Mouse (Mus musculus): ENCODE results near the gene Sltm. TPM values are rescaled to one million over a fixed set of nuclear protein-coding genes. Genes with fewer than 3 reads are reported as not detected.

The Sltm gene
- polyA plus RNA-seq (2015; fragmentation: Nextera tagmentation; extraction: Ambion mirVana), result 29.2 and 32.8 TPM in 2 replicates

- Histone ChIP-seq H3K4me1 (peaks cover 31% of the 10 kb centered on the region), H3K27me3 (replicated peaks) (no peaks in the 10 kb centered on the region), H3K9ac (peak within 1 kb of the TSS; percentile 96), H3K27ac (replicated peaks) (peak within 1 kb of the TSS; percentile 99), H3K4me3 (peak within 1 kb of the TSS; percentile 93), H3K36me3 (peaks cover 7% of the 10 kb centered on the region; the same call in 1 of the 2 replicates), H3K9me3 (no peaks in the 10 kb centered on the region), H3K4me2 (peak within 1 kb of the TSS; percentile 95)
- under 1% methylated on average over 65 of the region's 75 CpGs for WGBS
- peak; percentile 94 for ATAC-seq (ENCODE audit: extremely low read depth, insufficient number of reproducible peaks, low FRiP score, low TSS enrichment)
Observed at GRCm38 (mm10) chr9:70542305-70543041, at the start of gene Sltm. Sltm (plus strand) TSS chr9:70542754.

GRCm38 (mm10) chr9:70493038-70493437 is 49.5 kb upstream of the Sltm start:
- Histone ChIP-seq H3K4me3 (no peak overlapping the region), H3K4me2 (no peak overlapping the region), H3K4me1 (peaks cover 36% of the 10 kb centered on the region), H3K9me3 (no peaks in the 10 kb centered on the region), H3K36me3 (peaks cover 49% of the 10 kb centered on the region), H3K27ac (replicated peaks) (no peak overlapping the region), H3K27me3 (replicated peaks) (no peaks in the 10 kb centered on the region), H3K9ac (no peak overlapping the region)
- ATAC-seq (ENCODE audit: extremely low read depth, insufficient number of reproducible peaks, low FRiP score, low TSS enrichment), result no peak
- 70% methylated on average over 2 of the region's 2 CpGs for WGBS

- H3K36me3 ChIP-seq, result peaks cover 54% of the 10 kb centered on the region
- peaks cover 42% of the 10 kb centered on the region for H3K4me1 ChIP-seq
- H3K27ac ChIP-seq (replicated peaks), result no peak overlapping the region
- no peak overlapping the region for H3K4me2 ChIP-seq
- H3K9me3 ChIP-seq, result no peaks in the 10 kb centered on the region
- H3K9ac ChIP-seq, result no peak overlapping the region
- H3K27me3 ChIP-seq (replicated peaks), result no peaks in the 10 kb centered on the region
- no peak overlapping the region for H3K4me3 ChIP-seq
- ATAC-seq (ENCODE audit: extremely low read depth, insufficient number of reproducible peaks, low FRiP score, low TSS enrichment), result no peak
Observed at GRCm38 (mm10) chr9:70496990-70497389, 45.6 kb upstream of the Sltm start.

- H3K27ac ChIP-seq (replicated peaks), result peak overlapping the region; percentile 99
- WGBS, result 35% methylated on average over 10 of the region's 10 CpGs
- peak overlapping the region; percentile 81 for H3K4me2 ChIP-seq
- ATAC-seq (ENCODE audit: extremely low read depth, insufficient number of reproducible peaks, low FRiP score, low TSS enrichment), result no peak
- peaks cover 24% of the 10 kb centered on the region for H3K36me3 ChIP-seq
- peak overlapping the region; percentile 99 for H3K9ac ChIP-seq
- peaks cover 31% of the 10 kb centered on the region for H3K4me1 ChIP-seq
- H3K27me3 ChIP-seq (replicated peaks), result peaks cover 9% of the 10 kb centered on the region; the same call in 1 of the 2 replicates
- peak overlapping the region; percentile 97 for H3K4me3 ChIP-seq
- H3K9me3 ChIP-seq, result no peaks in the 10 kb centered on the region
Observed at GRCm38 (mm10) chr9:70502284-70503014, 40.1 kb upstream of the Sltm start.

- peaks cover 22% of the 10 kb centered on the region for H3K36me3 ChIP-seq
- peaks cover 9% of the 10 kb centered on the region; the same call in 1 of the 2 replicates for H3K27me3 ChIP-seq (replicated peaks)
- under 1% methylated on average over 48 of the region's 70 CpGs for WGBS
- H3K9ac ChIP-seq, result peak overlapping the region; percentile 99
- H3K4me3 ChIP-seq, result peak overlapping the region; percentile 97
- H3K9me3 ChIP-seq, result no peaks in the 10 kb centered on the region
- peak overlapping the region; percentile 81 for H3K4me2 ChIP-seq
- peaks cover 27% of the 10 kb centered on the region for H3K4me1 ChIP-seq
- H3K27ac ChIP-seq (replicated peaks), result peak overlapping the region; percentile 99
- peak; percentile 89 for ATAC-seq (ENCODE audit: extremely low read depth, insufficient number of reproducible peaks, low FRiP score, low TSS enrichment)
Observed at GRCm38 (mm10) chr9:70503015-70503603, 39.4 kb upstream of the Sltm start.

GRCm38 (mm10) chr9:70503626-70504041 is 38.9 kb upstream of the Sltm start, which contains the start of gene Rnf111:
Rnf111 (minus strand) TSS chr9:70503725.
- Histone ChIP-seq H3K4me2 (peak within 1 kb of the TSS; percentile 81), H3K9ac (peak within 1 kb of the TSS; percentile 99), H3K9me3 (no peaks in the 10 kb centered on the region), H3K4me3 (peak within 1 kb of the TSS; percentile 97), H3K27me3 (replicated peaks) (peaks cover 9% of the 10 kb centered on the region; the same call in 1 of the 2 replicates), H3K27ac (replicated peaks) (peak within 1 kb of the TSS; percentile 99), H3K36me3 (peaks cover 16% of the 10 kb centered on the region), H3K4me1 (peaks cover 21% of the 10 kb centered on the region)
- ATAC-seq (ENCODE audit: extremely low read depth, insufficient number of reproducible peaks, low FRiP score, low TSS enrichment), result peak; percentile 91
- under 1% methylated on average over 37 of the region's 45 CpGs for WGBS

GRCm38 (mm10) chr9:70506186-70506585 is 36.4 kb upstream of the Sltm start:
- Histone ChIP-seq H3K4me3 (no peak overlapping the region), H3K27me3 (replicated peaks) (peaks cover 9% of the 10 kb centered on the region; the same call in 1 of the 2 replicates), H3K36me3 (peaks cover 4% of the 10 kb centered on the region; the same call in 1 of the 2 replicates), H3K4me1 (peaks cover 23% of the 10 kb centered on the region), H3K4me2 (no peak overlapping the region), H3K27ac (replicated peaks) (no peak overlapping the region), H3K9me3 (no peaks in the 10 kb centered on the region), H3K9ac (no peak overlapping the region)
- 66% methylated on average over 2 of the region's 2 CpGs for WGBS
- ATAC-seq (ENCODE audit: extremely low read depth, insufficient number of reproducible peaks, low FRiP score, low TSS enrichment), result no peak

GRCm38 (mm10) chr9:70506787-70507186 is 35.8 kb upstream of the Sltm start:
- no peak overlapping the region for H3K4me2 ChIP-seq
- no peaks in the 10 kb centered on the region for H3K36me3 ChIP-seq
- no peak overlapping the region for H3K9ac ChIP-seq
- no peak overlapping the region for H3K4me3 ChIP-seq
- H3K27ac ChIP-seq (replicated peaks), result no peak overlapping the region
- H3K27me3 ChIP-seq (replicated peaks), result peaks cover 9% of the 10 kb centered on the region; the same call in 1 of the 2 replicates
- 66% methylated on average over 8 of the region's 8 CpGs for WGBS
- peaks cover 17% of the 10 kb centered on the region for H3K4me1 ChIP-seq
- H3K9me3 ChIP-seq, result no peaks in the 10 kb centered on the region
- no peak for ATAC-seq (ENCODE audit: extremely low read depth, insufficient number of reproducible peaks, low FRiP score, low TSS enrichment)

- 58% methylated on average over 4 of the region's 4 CpGs for WGBS
- peaks cover 9% of the 10 kb centered on the region; the same call in 1 of the 2 replicates for H3K27me3 ChIP-seq (replicated peaks)
- no peaks in the 10 kb centered on the region for H3K36me3 ChIP-seq
- no peak overlapping the region for H3K4me3 ChIP-seq
- H3K4me2 ChIP-seq, result no peak overlapping the region
- H3K27ac ChIP-seq (replicated peaks), result 0 out of 2 replicates have a peak overlapping the region, but pooled peaks have one; percentile 12
- no peak overlapping the region for H3K9ac ChIP-seq
- no peak for ATAC-seq (ENCODE audit: extremely low read depth, insufficient number of reproducible peaks, low FRiP score, low TSS enrichment)
- H3K9me3 ChIP-seq, result no peaks in the 10 kb centered on the region
- 0 out of 2 replicates have a peak, but pooled peaks cover 4% of the 10 kb centered on the region for H3K4me1 ChIP-seq
Observed at GRCm38 (mm10) chr9:70509906-70510525, 32.5 kb upstream of the Sltm start.

GRCm38 (mm10) chr9:70510998-70511583 is 31.5 kb upstream of the Sltm start:
- no peak for ATAC-seq (ENCODE audit: extremely low read depth, insufficient number of reproducible peaks, low FRiP score, low TSS enrichment)
- Histone ChIP-seq H3K9me3 (no peaks in the 10 kb centered on the region), H3K4me1 (0 out of 2 replicates have a peak, but pooled peaks cover 4% of the 10 kb centered on the region), H3K27me3 (replicated peaks) (peaks cover 9% of the 10 kb centered on the region; the same call in 1 of the 2 replicates), H3K36me3 (no peaks in the 10 kb centered on the region), H3K27ac (replicated peaks) (no peak overlapping the region), H3K4me2 (no peak overlapping the region), H3K9ac (no peak overlapping the region), H3K4me3 (no peak overlapping the region)
- WGBS, result 51% methylated on average over 10 of the region's 10 CpGs
